Mouse (Mus musculus): ENCODE data around the gene 0610037L13Rik. TPM values are rescaled to one million over a fixed set of nuclear protein-coding genes. Genes with fewer than 3 reads are reported as not detected.

The 0610037L13Rik gene
- total RNA-seq, 2 experiments from 2014 or later: 34.4 to 44.4 TPM

GRCm38 (mm10) chr4:107904252-107904651, 14.6 kb downstream of the 0610037L13Rik start:
- intact Hi-C loops (cut with DNase I): no loop called here
- DNase-seq: no peak

- intact Hi-C loops (cut with DNase I): no loop called here
- DNase-seq: no peak
Measured at GRCm38 (mm10) chr4:107906561-107906960, 16.9 kb downstream of the 0610037L13Rik start.

GRCm38 (mm10) chr4:107910020-107910419, 20.4 kb downstream of the 0610037L13Rik start:
- DNase-seq: no peak
- intact Hi-C loops (cut with DNase I): no loop called here

GRCm38 (mm10) chr4:107920336-107920735, 30.7 kb downstream of the 0610037L13Rik start:
- DNase-seq: no peak
- intact Hi-C loops (cut with DNase I): loop anchor here (2.0 to 10.0 kb wide), 2 partner anchors 30 to 404 kb away; partner anchors contain the start of gene Coa7

GRCm38 (mm10) chr4:107921152-107921695, 31.6 kb downstream of the 0610037L13Rik start:
- DNase-seq: no peak
- intact Hi-C loops (cut with DNase I): loop anchor here (2.0 to 10.0 kb wide), 2 partner anchors 30 to 404 kb away; partner anchors contain the start of gene Coa7

GRCm38 (mm10) chr4:107921952-107922351, 32.3 kb downstream of the 0610037L13Rik start:
- no peak for DNase-seq
- intact Hi-C loops (cut with DNase I): loop anchor here (2.0 to 10.0 kb wide), 2 partner anchors 31 to 403 kb away; partner anchors contain the start of gene Coa7

GRCm38 (mm10) chr4:107923145-107923802, 33.7 kb downstream of the 0610037L13Rik start, which contains the start of gene Cpt2:
Cpt2 (minus strand) TSS chr4:107923610.
- peak; percentile 92 to 95 for DNase-seq
- intact Hi-C loops (cut with DNase I): loop anchor here (10.0 kb wide), 1 partner anchor 402 kb away; the partner anchor contains the start of gene Coa7

GRCm38 (mm10) chr4:107923803-107924194, 34.2 kb downstream of the 0610037L13Rik start:
- intact Hi-C loops (cut with DNase I): loop anchor here (10.0 kb wide), 1 partner anchor 401 kb away; the partner anchor contains the start of gene Coa7
- no peak for DNase-seq

- DNase-seq: no peak
- intact Hi-C loops (cut with DNase I): loop anchor here (10.0 kb wide), 1 partner anchor 397 kb away; the partner anchor contains the start of gene Coa7
Measured at GRCm38 (mm10) chr4:107928269-107928668, 38.7 kb downstream of the 0610037L13Rik start.

- intact Hi-C loops (cut with DNase I): loop anchor here (10.0 kb wide), 1 partner anchor 396 kb away; the partner anchor contains the start of gene Coa7
- DNase-seq: no peak
Measured at GRCm38 (mm10) chr4:107928726-107929125, 39.1 kb downstream of the 0610037L13Rik start.

- intact Hi-C loops (cut with DNase I): no loop called here
Measured at GRCm38 (mm10) chr4:107931453-107931852, 41.8 kb downstream of the 0610037L13Rik start.

GRCm38 (mm10) chr4:107933239-107933638, 43.6 kb downstream of the 0610037L13Rik start:
- intact Hi-C loops (cut with DNase I): no loop called here
- no peak for DNase-seq

More at GRCm38 (mm10) chr4:107931453-107931852, 41.8 kb downstream of the 0610037L13Rik start:
- no peak for DNase-seq

GRCm38 (mm10) chr4:107935254-107935653, 45.6 kb downstream of the 0610037L13Rik start:
- intact Hi-C loops (cut with DNase I): no loop called here
- DNase-seq: no peak

- peak; percentile 53 to 70 for DNase-seq
- intact Hi-C loops (cut with DNase I): no loop called here
Measured at GRCm38 (mm10) chr4:107937338-107937737, 47.7 kb downstream of the 0610037L13Rik start.

- DNase-seq: no peak
- intact Hi-C loops (cut with DNase I): no loop called here
Measured at GRCm38 (mm10) chr4:107938124-107938523, 48.5 kb downstream of the 0610037L13Rik start.

- DNase-seq: peak in 1 of 2 experiments; percentile 21
- intact Hi-C loops (cut with DNase I): no loop called here
Measured at GRCm38 (mm10) chr4:107942741-107943140, 53.1 kb downstream of the 0610037L13Rik start.

GRCm38 (mm10) chr4:107944141-107944540, 54.5 kb downstream of the 0610037L13Rik start:
- no peak for DNase-seq
- intact Hi-C loops (cut with DNase I): no loop called here
